Mouse (Mus musculus) adrenal gland, postnatal 10 days (tissue): ENCODE measurements at regions not wholly inside any gene's neighbourhood (a gene's known extent, or its start where the extent isn't known, plus 50 kb on each side); places are given as distances from the start of the nearest gene placed in this dataset.

Experiments used
- DNase-seq: peaks from one replicate; pipeline ENCODE4 v3.0.0; 2021; ENCODE audit warnings: mixed read lengths

DNA sequence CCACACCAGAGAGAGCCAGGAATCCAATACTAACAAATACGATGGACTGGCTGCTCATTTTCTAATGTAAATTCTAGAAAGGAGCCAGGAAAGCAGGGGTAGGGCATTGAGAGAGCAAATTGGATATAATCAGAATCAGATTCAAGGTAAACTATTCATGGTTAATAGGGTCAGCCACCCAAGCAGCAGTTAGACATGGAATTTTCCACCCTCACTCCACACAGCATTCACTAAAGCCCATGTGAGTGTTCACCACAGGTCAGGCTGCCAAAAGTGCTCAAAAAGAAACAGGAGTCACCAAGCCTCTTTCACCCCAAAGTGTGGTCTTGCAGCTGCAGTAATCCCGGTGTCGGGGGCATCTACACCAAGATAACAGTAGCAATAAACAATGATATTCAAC is 596.9 kb downstream of the Tox3 start:
- no peak for DNase-seq

GRCm38 (mm10) chr8:89747726-89748125 is 600.4 kb downstream of the Tox3 start:
- no peak for DNase-seq

GRCm38 (mm10) chr8:89744267-89745028 is 603.7 kb downstream of the Tox3 start:
- no peak for DNase-seq

DNA sequence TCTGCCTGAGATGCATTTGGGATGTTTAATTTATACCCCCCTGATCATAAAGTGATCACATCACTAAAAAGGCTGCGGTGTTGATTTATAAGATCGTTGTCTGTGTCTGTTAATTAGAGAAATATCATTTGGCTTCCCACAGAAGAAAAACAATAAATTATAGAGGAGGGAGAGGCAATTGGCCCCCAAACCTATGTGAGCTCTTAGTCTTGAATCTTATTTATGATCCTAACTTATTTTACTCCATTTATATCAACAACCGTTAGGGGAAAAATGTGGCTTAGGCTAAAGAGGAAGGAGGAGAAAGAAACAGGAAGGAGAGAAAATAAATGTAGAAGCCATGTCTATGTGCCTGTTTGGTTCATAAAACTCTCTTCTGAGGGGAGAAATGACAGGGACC is 609.5 kb downstream of the Tox3 start:
- DNase-seq, result no peak

DNA sequence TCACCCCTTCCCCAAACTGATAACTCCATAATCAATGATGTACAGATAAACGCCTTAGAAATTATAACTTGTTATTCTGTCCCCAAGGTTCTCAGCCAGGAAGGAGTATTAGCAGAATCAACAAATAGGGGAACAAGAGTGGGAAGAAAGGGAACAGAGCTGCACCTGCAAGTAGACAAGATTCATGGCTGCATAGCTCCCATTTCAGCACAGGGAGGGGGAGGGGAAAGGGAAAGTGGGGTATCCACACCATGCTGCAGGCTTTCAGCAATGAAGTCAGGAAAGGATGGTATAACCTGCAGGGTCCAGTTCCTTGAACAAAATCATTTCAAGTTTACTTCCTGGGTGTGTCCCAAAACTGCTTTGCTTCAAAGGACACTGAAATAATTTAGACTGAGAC is 610.5 kb downstream of the Tox3 start:
- no peak for DNase-seq

- no peak for DNase-seq
Measured at GRCm38 (mm10) chr8:89727252-89727651, 620.9 kb downstream of the Tox3 start.

DNA sequence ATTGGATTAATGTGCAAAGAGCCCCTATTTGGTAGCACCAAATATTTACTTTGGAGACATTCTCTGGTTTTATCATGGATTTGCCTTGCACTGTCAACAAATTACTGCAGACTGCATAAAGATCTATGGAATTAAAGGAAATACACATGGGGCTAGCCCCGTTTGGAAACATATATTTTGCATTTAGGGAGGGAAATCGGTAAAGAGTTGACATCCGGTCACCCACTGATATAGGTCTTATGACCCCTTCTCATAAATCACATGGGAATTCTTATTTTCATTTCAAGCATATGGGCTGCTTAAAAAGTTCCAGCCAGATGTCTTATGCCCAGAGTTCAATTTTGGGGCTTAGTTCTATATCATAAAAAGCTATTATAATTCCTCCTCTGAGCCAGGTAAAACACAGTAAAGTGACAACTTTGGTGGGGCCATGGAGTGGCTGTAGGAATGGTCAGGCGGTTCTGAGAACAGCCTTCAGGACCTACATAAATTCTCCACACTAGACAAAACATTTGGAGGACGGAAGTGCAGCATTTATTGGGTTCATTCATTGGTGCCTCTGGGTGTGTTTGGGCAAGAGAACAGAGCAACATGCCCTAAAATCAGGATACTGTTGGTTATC is 626.3 kb downstream of the Tox3 start:
- no peak for DNase-seq

- DNase-seq, result no peak
Measured at GRCm38 (mm10) chr8:89713880-89714279, 634.3 kb downstream of the Tox3 start.

DNA sequence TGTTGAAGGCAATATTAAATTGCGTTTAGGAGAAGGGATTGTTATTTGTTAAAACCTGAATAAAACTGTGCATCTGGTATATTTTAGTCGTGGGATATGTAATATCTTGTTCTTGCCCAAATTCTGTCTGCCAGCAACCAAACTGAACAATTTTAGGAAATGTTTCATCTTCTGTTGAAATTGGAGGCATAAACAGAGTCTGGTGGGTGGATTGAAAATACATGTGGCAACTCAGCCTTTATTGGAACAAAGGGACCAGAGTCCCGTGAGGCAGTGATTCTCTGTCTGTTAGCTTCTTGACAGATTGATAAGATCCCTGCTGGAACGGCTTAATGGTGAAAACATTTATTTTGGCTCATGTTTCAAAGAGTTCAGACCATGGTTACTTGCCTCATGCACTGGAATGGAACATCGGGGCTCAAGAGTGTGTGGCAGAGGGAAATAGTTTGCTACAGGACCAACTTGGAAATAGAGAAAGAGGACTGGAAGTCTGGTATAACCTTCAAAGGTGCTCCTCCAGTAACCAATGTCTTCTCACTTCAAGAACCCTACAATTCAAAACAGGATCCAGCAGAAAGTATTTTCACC is 640.7 kb downstream of the Tox3 start:
- no peak for DNase-seq

GRCm38 (mm10) chr8:89685696-89686095 is 641.7 kb upstream of the Sall1 start:
- DNase-seq, result no peak

DNA sequence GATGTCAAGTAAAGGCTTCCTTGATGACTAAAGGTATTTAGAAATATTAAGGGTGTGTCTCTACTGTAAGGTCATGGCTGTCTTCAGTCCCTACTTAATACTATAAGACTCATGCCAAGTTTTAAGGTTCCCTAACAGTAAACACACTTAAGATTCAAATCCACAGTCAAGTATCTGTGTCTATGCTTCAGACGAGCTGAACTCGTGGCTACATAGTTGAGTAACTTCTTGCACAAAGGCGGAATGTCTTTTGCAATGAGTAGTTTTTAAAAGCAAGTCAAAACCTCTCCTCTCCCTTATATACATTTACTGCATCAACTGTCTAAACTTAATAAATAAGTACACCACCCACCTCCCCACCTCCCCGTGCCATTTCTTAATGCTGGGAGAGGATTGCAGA is 637.0 kb upstream of the Sall1 start:
- DNase-seq, result no peak

DNA sequence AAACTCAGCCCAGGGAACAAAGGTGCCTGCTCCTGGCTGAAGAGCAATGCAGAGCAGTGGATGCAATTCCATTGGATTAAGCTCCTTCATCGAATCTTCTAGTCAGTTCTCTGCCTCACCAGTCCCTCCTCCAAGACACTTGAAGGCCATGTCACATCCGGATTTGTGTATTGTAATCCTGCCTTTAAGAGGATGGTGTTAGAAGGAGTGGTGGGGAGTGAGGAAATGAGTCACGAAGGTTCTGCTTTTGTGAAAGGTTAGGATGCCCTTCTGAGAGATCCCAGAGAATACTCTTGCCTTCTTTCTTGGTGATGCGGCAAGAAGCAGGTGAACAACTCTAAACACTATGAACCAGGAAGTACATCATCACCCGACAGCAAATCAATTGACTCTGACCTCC is 636.4 kb upstream of the Sall1 start:
- DNase-seq, result no peak

DNA sequence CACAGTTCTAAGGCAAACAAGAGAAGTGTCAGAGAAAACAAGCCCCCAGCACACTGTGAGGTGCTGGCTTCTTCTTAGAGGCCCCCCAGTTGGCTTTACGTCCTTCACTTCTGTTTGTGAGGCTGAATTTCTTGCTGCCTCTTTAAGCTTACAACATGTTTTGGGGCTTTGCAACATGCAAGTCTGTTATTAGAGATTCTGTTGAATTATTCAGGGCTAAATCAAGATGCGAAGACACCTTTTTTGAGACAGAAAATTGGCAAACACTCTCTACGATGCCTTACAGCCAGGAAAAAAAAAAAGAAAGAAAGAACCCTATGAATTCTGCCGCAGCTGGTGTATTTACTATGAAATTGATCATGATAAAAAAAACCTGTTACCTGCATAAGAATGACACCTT is 635.6 kb upstream of the Sall1 start:
- no peak for DNase-seq

- DNase-seq, result no peak
Measured at GRCm38 (mm10) chr8:89677266-89677665, 633.3 kb upstream of the Sall1 start.

DNA sequence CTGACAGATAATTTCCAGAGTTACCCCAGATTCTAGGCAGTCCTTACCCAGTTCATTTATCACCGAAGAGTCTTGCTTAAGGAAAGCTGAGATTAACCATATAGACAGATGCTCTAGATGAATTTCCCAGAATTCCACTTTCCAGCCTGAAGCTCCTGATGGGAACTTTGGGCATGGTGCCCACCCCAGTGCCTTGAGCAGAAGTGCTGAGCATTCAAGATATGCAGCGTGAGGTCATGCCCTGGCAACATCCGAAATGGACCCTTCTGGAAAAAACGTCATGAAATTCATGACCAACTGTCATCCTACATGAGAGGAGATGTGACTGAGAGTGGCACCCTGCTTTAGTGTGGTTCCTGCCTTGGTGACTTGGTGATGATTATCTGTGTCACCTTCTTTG is 629.9 kb upstream of the Sall1 start:
- DNase-seq, result no peak

- DNase-seq, result no peak
Measured at GRCm38 (mm10) chr8:89672631-89673030, 628.7 kb upstream of the Sall1 start.

DNA sequence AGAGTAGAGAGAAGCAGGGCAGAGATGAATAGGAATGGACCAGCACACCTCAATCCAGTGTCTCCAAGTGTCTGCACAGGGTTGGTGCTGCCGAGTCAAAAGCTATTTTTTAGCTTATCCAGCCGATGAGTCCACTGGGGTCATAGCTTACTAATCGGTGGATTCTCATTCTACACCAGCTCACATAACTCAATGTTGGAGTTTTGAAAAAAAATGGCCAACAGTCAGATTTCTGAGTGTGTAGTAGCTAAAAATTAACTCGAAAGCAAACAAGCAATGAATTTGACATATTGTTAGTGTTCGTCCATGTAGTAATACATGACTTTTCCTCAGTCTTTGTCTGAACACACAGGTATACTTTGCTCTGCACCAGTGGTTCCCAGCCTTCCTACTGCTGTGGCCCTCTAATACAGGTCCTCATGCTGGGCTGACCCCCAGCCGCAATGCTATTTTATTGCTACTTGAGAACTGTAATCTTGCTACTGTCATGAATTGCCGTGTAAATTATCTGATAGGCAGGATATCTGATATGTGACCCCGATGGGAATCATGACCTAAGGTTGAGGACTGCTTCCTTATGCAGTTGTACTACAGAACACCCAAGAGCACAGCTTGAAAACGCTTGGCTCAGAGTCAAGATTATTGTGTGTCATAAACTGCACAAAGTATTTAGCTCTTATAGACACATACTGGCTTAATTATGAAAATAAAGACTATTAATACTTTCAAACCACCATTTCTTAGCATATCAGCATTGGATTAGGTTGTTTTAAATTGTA is 621.1 kb upstream of the Sall1 start:
- DNase-seq, result no peak

- DNase-seq, result peak; percentile 5
Measured at GRCm38 (mm10) chr8:89663859-89664258, 619.9 kb upstream of the Sall1 start.

GRCm38 (mm10) chr8:89658998-89659944 is 615.3 kb upstream of the Sall1 start:
- no peak for DNase-seq

GRCm38 (mm10) chr8:89655369-89655768 is 611.4 kb upstream of the Sall1 start:
- no peak for DNase-seq

- no peak for DNase-seq
Measured at GRCm38 (mm10) chr8:89649207-89649890, 605.4 kb upstream of the Sall1 start.
